Mouse (Mus musculus) mouse trophoblast stem cell (cell line): ENCODE data around the gene Sart3.

Experiments
- in situ Hi-C, 2 experiments: fragments of 300-500 bp; cut with MseI, MboI; formaldehyde crosslinking; loops; 2 replicates in 1 of 2; 3 replicates in 1 of 2; pipeline ENCODE4 v1.15.1; 2025

The Sart3 gene

DNA sequence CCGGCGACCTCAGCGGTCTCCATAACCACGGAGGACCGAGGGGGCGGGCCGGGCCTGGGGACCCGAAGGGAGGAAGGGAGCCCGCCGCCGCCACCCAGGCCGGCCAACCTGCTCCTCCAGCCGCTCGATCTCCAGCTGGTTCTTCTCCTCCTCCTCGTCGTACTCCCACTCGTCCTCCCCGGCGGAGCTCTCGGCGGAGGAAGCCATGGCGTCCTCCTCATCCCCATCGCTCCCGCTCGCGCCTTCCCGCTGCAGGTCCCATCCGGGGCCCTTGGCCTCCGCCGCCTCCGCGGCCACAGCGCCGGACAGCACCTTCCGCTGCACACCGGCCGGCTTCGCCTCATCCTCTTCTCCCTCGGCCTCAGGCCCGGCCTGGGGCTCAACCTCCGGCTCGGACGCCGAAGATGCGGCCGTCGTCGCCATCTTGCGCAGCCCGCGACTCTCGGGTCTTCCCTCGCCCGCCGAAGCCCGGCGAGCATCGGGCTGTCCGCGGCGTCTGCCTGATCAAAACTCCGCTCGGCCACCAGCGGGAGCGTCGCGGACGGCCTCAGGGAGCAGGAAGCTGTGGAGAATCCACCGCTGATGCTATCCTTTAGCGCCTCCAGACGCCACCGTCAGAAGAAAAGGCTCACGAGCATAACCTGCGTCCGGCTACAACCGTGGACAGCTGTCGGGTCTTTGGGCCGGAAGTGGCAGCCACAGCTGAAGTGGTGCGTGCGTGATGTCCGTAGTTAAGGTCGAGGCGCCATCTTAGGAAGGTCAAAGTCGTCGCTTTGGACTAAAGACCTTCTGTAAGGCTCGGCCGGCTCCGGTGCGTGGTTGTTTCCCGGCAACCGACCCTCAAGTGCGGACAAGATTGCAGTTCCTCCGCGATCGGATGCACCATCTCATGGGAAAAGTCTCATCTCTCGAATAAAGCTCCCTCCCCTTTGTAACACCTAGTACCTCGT is 822 bp downstream of the Sart3 start:
- in situ Hi-C loops: loop anchor here in 1 of 2 experiments (5.0 kb wide), 1 partner anchor 36 kb away; no protein-coding TSS in a partner anchor

DNA sequence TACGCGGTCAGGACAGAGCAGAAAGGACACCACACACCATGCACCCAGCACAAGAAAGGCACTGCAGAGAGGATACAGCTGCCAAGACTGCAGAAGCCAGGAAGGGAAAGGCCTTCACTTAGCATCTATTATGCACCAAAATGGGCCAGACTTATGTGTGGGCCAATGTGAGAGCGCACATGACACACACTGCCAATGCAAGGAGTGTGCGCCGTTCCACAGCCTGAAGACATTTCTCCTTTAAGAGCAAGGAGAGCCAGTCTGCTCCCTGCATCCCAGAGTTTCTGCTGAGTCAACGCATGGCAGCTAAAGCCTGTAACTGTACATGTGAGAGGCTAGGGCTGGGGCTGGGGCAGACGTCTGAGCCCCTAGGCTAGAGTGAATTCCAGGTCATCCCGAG is 3.5 kb downstream of the Sart3 start:
- in situ Hi-C loops: no loop called here

DNA sequence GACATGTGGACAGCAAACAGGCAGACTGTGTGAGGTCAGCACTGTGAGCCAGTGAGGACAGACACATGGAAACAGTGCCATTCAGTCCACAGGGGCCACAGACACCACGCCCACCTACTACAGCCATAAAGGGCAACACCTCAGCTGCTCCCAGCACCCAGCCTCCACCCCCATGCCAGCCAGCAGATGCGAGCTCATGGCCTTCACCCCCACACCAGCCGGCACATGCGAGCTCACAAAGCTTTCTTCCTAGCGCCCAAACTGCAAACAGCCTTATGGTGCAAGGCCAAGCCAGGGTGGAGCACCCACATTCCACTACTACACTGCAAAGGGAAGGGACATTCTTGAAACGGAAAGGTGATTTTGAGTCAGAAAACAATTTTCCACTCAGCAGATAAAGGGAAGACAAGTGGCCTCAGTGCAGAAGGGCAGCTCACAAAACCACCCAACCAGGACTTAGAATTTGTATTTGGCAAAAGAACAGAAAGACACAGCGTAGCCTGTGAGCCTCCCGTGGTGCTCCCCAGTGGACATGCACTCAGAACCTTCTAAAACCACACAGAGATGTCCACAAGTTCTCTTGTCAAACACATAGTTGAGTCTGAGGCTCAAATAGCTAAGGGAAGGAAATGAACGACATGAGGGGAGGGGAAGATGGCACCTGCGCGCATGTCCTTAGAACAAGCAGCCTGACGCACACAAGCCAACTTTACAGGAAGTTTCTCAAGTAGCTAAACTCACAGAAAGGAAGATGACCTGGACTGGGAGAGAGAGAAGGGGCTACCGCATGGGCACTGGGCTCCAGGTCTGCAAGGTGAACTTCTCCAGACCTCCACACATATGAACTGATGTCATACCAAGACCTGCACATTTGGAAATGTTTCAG is 6.4 kb downstream of the Sart3 start:
- in situ Hi-C loops: no loop called here

DNA sequence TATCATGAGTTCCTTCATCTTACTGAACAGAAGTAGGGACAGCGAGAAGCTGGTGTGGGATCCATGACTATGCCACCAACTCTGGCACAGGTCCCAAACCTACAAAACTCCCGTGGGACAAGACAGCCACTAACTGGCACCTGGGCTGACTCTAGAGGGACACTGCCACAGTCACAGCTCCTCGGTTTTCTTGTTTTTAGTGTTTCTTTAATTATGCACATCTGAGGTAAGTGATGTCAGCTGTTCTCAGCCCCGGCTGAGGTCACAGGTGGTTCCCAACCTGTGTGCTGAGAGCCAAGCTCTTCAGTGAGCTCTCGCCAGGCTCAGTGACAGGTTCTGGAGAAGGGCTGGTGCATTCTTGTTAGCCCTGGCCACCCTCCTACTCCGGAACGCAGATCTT is 7.9 kb downstream of the Sart3 start:
- in situ Hi-C loops: no loop called here

DNA sequence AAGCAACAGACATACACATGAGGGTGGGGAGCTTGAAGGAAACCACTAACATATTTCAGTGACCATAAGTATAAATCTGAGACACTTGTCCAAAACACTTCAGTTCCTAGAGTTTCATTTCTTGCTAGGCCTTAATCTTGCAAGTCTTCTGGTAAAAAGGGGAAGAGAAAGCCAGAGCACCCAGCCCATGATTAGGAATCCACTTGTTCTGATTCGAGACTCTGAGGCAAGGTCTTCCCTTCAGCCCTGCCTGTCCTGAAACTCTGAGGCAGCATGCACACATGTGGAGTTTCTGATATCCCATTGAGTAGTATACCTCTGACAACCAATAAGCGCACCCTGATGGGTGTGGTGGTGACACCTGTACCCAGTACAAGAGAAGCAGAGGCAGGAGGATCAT is 10.7 kb downstream of the Sart3 start:
- in situ Hi-C loops: no loop called here

DNA sequence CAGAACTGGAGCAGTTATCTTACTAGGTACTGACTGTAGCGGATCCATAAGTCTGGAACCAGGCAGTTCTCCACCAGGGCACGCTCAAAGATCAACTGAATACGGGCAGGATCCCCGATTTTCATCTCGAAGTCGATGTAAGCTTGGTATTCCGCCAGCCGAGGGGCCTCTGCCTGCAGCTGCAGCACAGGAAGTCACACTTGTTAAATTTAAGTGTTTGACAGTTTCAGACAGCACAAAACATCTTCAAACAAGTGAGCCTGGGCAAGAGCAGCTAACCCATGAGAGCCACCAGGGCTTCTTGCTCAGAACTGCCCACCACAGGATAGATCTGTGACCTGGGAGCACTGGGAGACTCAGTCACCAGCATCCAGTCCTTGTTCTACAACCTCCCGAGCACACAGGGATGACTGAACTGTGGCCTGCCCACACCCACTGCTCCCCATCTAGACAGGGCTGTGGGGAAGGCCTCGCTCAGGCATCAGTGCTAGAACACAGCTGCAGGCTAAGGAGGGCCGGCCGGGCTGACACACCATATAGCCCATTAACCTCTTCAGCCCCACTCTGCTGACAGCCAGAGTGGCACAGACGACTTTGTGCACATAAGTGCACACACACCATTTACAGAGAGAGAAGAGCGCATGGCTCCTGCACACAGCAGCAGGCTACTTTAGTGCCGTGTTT is 16.8 kb downstream of the Sart3 start:
- in situ Hi-C loops: no loop called here

DNA sequence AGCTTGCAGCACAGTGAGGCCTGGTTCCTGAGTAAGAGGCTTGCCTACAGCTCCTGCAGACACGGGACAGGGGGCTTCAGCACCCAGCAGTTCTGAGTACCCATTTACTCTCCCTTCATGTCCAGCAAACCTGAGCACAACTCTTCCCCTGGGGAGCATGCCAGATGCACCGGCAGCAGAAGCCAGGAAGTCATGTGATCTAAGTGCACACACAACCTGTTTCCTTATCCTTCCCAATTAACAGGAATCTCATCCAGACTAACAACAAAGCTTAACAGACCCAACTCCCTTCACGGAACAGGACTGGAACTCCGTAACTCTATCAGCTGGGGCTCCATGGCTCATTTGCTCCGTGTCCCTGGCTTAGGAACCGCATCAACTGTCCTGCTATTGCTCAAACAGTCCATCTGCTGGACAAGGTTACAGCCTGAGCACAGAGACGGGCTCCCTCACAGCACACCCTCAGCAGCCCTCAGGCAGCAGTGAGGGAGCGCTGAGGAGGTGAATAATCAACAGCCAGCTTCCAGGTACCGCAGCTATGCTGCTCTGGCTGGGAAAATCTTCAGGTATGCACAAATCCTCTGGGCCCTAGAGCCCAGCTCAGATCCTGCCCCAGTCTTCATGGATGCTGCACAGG is 20.7 kb downstream of the Sart3 start:
- in situ Hi-C loops: no loop called here

DNA sequence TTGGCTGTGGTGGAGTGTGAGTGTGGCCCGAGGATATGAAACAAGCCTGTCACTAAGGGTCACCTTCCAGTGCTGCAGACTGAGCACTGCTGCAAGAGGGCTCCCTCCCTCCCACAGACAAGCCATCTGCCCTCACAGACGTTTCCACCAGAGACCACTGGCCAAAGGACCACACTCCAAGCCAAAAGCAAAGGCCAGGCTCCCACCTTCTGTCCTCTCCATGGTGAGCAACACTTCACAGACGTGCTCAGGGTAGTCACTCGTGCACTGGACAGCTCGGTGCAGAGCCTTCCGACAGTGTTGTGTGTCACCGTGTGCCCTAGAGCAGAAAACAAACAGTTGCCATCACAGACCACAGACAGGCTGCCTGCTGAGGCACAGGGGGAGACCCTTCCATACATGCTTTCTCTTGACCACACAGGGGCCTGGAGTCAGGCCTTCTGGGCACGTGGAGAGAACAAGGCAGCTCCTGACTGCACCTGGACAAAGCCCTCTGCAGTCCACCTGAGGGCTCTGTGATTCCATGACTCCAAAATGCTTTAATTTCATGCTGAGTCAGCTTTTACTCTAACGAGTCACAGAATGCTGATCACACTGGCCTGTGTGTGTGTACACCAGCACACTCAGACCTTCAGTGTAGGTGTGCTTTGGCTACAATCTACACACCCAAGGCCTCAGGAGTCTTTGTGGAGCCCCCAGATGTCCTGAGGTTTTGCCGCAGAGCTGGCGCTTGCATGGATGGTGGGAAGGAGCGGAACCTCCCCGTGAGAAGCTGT is 23.6 kb downstream of the Sart3 start:
- in situ Hi-C loops: no loop called here

DNA sequence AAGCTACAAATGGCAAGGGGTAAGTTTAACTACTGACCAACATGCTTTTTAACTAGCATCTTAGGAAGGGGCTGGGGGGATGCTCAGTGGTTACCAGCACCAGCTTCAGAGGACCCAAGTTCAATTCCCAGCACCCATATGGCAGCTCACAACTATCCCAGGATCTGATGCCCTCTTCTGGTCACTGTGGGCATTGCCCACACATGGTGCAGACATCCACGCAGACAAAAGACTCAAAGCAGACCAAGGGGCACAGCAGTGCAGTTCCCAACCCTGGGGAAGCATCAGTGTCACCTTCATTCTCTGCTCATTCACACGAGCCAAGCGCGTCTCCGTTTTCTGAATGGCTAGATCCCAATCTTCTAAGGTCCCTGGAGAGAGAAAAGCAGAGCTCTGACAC is 24.7 kb downstream of the Sart3 start:
- in situ Hi-C loops: no loop called here

DNA sequence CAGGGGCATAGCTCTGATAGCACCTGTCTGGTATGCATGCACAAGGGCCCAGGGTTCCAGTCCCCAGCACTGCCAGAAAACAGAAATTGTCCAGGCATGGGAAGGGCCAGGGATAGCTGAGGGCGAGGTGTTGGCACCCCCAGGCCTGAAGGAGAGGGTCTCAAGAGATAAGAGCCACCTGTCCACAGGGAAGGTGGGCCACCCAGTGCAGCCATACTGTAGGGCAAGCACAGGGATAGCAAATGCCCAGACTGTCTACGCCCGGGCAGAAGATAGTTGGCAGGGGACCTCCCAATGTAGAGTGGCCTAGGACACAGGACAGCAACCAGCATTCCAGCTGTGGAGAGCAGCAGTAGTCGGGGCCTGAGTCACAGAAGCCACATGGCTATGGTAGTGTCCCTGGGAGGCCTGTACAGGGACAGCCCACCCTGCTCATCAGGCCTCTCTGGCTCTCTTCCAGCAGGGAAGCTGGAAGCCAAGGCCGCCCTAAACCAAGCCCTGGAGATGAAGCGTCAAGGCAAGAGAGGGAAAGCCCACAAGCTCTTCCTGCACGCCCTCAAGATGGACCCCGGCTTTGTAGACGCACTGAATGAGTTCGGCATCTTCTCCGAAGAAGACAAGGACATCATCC is 34.6 kb downstream of the Sart3 start:
- in situ Hi-C loops: no loop called here

DNA sequence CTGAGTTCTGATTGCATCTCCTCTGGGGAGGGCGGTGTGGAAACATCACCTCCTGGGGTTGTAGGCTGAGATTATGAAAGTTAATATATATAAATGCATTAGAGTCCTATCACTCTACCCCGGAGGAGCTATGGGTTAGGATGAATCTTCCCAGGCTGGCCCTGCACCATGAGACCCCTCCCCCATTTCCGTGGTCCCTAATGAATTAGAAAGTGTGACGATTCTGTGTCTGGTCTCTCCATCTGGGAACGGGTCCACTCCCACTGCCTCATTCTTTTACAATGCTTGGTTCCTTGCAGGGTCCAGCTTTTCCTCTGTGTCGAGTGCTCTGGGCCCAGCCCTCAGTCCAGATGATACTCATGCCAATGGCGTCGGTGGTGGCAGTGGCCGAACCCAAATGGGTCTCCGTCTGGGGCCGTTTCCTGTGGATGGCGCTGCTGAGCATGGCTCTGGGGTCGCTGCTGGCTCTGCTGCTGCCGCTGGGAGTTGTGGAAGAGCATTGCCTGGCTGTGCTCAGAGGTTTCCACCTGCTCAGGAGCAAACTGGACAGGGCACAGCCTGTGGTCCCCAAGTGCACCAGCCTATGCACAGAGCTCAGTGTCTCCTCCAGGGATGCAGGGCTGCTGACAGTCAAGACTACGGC is 35.7 kb downstream of the Sart3 start:
- in situ Hi-C loops: no loop called here

DNA sequence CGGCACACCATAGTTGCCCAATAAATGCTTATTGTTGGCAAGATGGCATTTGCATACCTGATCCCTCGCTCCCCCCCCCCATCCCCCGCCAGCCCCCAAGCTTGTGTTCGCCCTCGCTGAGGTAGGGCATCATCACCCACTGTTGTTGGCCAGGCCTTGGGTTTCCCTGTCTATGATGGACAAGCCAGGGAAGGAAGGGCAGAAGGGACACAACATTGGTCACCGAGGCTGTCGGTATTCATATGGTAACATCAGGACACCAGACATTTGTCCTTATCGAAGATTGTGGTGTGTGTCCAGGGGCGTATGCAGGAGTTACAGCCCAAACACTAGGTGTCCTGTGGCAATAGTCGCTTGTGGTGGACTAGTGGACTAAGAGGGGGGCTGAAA is 36.2 kb downstream of the Sart3 start:
- in situ Hi-C loops: no loop called here

DNA sequence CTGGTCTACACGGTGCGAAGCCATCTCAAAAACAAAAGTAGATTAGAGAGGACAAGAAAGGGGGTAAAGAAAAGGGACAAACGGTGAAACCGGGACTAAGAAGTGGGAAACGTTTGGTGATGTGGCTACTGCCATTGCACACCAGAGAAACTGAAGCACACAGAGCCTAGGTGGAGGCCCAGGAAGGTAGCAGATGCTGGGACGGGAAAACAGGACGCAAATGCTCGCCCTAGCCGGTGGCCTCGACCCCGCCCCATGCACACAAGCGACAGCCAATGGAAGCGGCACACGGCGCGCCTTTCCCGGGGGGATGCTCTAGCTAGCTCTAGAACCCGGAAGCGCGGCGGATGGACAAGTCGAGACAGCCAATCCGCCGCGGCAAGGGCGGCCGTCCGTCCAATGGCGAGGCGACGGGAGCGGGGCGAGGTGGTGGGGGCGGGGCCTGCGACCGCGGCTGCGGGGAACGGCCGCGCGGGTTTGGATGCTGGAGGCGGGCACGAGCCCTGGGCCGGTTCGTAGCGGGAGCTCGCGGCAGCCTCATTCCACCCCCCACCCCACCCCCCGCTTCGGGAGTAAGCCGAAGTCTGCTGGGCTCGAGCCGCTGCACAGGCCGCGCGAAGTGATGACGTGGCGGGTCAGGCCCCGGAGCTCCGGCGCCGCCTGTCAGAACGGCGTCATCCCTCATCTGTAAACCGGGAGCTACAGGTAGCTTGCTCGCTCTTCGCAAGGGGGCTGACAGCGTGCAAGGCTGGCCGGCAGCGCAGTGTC is 36.8 kb downstream of the Sart3 start, which contains the start of gene Ficd:
TSS of gene Ficd (plus strand) at position 459 of the 768 bp plus-strand sequence.
- in situ Hi-C loops: no loop called here

DNA sequence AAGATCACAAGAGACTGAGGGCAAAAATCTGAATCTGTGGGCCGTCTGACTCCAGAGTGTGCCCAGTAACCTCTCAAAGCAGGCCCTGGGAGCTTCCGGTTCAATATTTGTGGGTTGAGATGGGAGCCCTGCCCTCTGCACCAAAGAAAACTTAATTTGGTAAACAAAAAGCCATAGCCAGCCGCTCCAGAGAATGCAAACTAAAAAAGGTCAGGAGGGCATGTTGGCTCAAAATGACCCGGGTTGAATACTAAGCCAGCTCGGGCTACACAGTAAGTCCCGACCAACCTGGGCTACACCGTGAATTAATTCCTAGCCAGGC is 37.3 kb downstream of the Sart3 start:
- in situ Hi-C loops: no loop called here

DNA sequence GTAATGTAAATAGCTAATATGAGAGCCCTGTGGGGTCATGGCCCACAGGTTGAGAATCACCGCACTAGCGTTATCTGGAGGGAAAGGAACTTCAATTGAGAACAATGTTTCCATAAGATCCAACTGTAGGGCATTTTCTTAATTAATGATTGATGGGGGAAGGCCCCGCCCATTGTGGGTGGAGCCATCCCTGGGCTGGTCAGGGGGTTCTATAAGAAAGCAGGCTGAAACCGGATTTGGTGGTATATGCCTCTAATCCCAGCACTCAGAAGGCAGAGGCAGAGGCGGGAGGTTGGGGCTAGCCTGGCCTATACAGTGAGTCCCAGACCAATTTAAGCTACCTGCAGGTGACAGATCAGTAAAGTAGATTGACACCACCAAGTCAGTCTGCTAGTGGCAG is 37.9 kb downstream of the Sart3 start:
- in situ Hi-C loops: loop anchor here in 1 of 2 experiments (5.0 kb wide), 1 partner anchor 357 kb away; no protein-coding TSS in a partner anchor

DNA sequence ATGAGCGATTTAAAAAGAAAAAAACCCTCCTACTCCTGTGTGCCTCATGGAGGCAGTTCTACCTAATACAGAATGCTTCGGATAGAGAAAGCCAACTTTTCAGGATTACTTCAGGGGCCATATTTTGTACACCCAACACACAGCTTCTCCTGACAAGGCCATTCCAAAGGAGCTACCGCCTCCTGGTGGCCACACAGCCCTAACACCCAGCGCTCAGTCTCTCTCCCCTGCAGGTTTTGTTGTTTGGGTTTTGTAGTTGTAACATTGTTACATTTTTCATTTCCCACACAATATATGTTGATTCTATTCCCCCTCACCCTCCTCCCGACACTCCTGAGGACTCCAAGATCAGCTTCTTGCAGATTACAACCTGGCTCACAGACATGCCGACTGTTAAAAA is 40.1 kb downstream of the Sart3 start:
- in situ Hi-C loops: loop anchor here in 1 of 2 experiments (5.0 kb wide), 1 partner anchor 355 kb away; no protein-coding TSS in a partner anchor

DNA sequence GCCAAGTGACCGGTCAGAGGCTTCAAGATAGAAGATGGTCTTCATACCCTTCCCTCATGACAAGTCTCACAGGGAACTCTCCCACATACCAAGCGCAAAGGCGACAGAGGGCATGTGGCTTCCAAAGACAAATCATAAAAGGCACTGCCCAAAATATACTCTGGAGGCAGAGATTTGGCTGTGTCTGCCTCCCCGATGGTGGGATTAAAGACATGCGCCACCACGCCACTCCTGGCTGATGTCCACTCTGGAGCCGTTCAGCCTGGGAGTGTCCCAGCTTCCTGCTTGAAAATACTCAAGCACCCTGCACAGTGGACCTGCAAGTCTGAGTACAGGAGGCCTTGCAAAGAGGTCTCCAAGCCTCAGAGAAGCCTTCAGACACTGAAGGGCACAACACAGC is 41.1 kb downstream of the Sart3 start:
- in situ Hi-C loops: loop anchor here in 1 of 2 experiments (5.0 kb wide), 1 partner anchor 354 kb away; no protein-coding TSS in a partner anchor

DNA sequence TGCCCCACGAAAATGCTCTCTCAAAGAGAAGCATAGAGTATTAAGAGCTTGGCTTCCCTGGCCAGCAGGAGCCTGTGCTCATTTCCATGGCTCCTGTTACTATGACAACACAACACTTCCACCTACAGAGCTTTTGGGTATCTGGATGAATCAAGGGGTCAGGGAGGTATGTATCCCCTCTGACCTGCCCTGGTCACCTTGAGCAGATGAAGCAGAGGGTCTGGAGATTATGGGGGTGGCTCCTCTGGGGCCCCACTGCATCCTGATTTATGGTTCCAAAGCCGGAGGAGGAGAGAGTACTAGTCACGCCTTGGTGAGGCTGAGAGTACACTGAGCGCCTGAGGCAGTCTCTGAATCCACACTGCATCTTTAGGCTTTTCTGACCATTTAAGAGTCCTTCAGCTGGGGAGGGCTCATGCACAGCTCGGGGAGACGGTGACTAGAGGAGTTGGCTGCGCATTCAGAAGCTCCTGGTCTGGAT is 41.6 kb downstream of the Sart3 start:
- in situ Hi-C loops: loop anchor here in 1 of 2 experiments (5.0 kb wide), 1 partner anchor 353 kb away; no protein-coding TSS in a partner anchor
